Mouse (Mus musculus): ENCODE measurements around the gene Shisa2. TPM values are rescaled to one million over a fixed set of nuclear protein-coding genes. Genes with fewer than 3 reads are reported as not detected.

The Shisa2 gene
- total RNA-seq, 2 experiments from 2014 or later = 2.6 to 2.9 TPM

DNA sequence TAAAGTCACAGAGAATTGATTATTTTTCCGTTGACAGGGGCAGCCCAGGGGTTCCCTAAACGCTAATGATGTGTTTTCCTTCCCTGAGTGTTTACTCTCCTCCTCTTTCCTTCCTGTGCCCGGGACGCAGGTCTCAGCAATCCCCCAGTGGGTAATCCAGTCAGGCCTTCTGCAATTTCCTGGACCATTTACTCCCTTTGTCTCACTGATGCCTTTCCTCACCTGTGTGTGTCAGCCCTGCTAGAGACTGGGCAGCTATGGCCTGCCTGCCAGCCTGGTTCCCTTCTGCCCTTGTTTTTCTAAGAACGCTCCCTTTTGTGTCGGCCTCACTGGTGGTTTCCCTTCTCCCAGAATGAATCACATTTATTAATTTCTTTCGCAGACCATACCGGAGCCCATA, 49.4 kb downstream of the Shisa2 start:
- intact Hi-C loops (cut with DNase I) = no loop called here
- DNase-seq (ENCODE audit: extremely low spot score in 1 of 2, low spot score in 2 of 2) = no peak

DNA sequence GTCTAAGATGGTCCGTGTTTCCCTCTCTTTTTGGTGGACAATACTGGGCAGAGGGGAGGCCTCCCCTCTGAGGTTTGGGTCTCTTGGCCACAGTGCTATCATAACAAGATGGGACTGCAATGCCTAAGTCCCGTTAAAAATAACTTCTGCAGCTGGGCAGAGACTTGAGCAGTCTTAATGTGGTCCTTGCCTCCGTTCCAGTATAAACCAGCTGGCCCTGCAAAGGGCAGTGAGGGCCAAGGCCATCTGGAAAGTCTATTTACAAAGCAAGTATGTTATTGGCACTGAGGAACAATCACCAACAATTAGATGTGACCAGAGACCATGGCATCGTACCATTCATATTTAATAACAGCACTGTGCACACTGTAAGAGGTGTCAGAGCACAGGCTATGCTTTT, 50.2 kb downstream of the Shisa2 start:
- intact Hi-C loops (cut with DNase I) = no loop called here
- no peak for DNase-seq (ENCODE audit: extremely low spot score in 1 of 2, low spot score in 2 of 2)

DNA sequence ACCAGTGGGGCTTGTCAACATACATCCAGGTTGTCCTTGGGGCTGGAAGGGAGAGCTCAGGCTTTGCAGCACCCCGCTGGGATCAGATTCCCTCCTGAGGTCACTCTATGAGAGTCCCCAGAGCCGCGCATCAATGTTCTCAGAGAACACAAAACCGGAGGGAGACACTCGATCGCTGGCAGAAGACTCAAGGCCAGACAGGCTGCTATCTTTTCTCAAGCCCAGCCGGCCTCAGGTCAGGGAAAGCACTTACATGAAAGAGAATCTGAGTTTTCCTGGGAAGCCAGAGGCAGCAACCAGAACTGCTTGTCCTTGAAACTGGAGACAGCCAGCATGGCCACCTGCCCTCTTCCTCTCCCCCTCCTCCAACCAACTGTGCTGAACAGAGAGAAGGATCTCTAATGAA, 52.5 kb downstream of the Shisa2 start:
- intact Hi-C loops (cut with DNase I) = no loop called here
- no peak for DNase-seq (ENCODE audit: extremely low spot score in 1 of 2, low spot score in 2 of 2)

Other genes starting within 250 kb of the Shisa2 start
- gene Phf11c, start 229.9 kb upstream of the Shisa2 start, total RNA-seq (2021) = under 1 TPM; 0.39 to 0.59 TPM
- gene Setdb2, start 184.4 kb upstream of the Shisa2 start, total RNA-seq (2021) = 1 to 10 TPM; 3.8 to 4.0 TPM
- 10 to 100 TPM; 19.3 to 22.0 TPM for gene Cab39l, start 184.3 kb upstream of the Shisa2 start, total RNA-seq (2021)
- gene Cdadc1, start 27.3 kb upstream of the Shisa2 start, total RNA-seq (2021) = 10 to 100 TPM; 39.3 to 49.8 TPM